Mouse (Mus musculus): Measurements from ENCODE around the gene Lrrc31. TPM values are rescaled to one million over a fixed set of nuclear protein-coding genes. Genes with fewer than 3 reads are reported as not detected.

The Lrrc31 gene
- polyA plus RNA-seq, 1 experiment: not detected

- Histone ChIP-seq H3K79me2 (ENCODE audit: control insufficient read depth, insufficient read depth) (no peaks in the 10 kb centered on the region), H3K4me2 (ENCODE audit: low read depth) (no peak overlapping the region), H3K36me3 (ENCODE audit: control insufficient read depth, insufficient read depth) (no peaks in the 10 kb centered on the region), H3K27me3 (ENCODE audit: control insufficient read depth, insufficient read depth, insufficient read length) (no peaks in the 10 kb centered on the region), H3K4me3 (no peak overlapping the region), H3ac (ENCODE audit: control insufficient read depth, insufficient read length) (no peak overlapping the region)
- TF ChIP-seq TCF12 (IDR thresholded peaks at IDR 0.05; ENCODE audit: insufficient read depth, poor library complexity, severe bottlenecking) (no peak), MYOG (IDR thresholded peaks at IDR 0.05; ENCODE audit: control insufficient read depth in 1 of 3, insufficient read depth in 1 of 3, insufficient read length in 2 of 3, low read depth in 2 of 3) (no peak), MYOD1 (IDR thresholded peaks at IDR 0.05; ENCODE audit: control insufficient read depth in 1 of 3, insufficient read length in 2 of 3, low read depth in 2 of 3) (no peak), MAX (IDR thresholded peaks at IDR 0.05; ENCODE audit: low read depth) (no peak)
Observed at GRCm38 (mm10) chr3:30658486-30658885, 41.2 kb downstream of the Lrrc31 start.

- Histone ChIP-seq H3K4me2 (ENCODE audit: low read depth) (no peak overlapping the region), H3K4me3 (no peak overlapping the region), H3K36me3 (ENCODE audit: control insufficient read depth, insufficient read depth) (no peaks in the 10 kb centered on the region), H3ac (ENCODE audit: control insufficient read depth, insufficient read length) (no peak overlapping the region), H3K27me3 (ENCODE audit: control insufficient read depth, insufficient read depth, insufficient read length) (peaks cover 1% of the 10 kb centered on the region), H3K79me2 (ENCODE audit: control insufficient read depth, insufficient read depth) (no peaks in the 10 kb centered on the region)
- TF ChIP-seq CEBPB (IDR thresholded peaks at IDR 0.05; ENCODE audit: insufficient read depth, poor library complexity, severe bottlenecking): no peak
- no peak for TF ChIP-seq E2F4 (IDR thresholded peaks at IDR 0.05; ENCODE audit: insufficient read depth)
- no peak for TF ChIP-seq REST (IDR thresholded peaks at IDR 0.05; ENCODE audit: insufficient read depth, insufficient read length)
- no peak for TF ChIP-seq POLR2A (IDR thresholded peaks at IDR 0.05; ENCODE audit: insufficient read length, low read depth)
- TF ChIP-seq TCF12 (IDR thresholded peaks at IDR 0.05; ENCODE audit: insufficient read depth, poor library complexity, severe bottlenecking): no peak
- TF ChIP-seq TCF3 (IDR thresholded peaks at IDR 0.05; ENCODE audit: insufficient read length, low read depth): no peak
Observed at GRCm38 (mm10) chr3:30655937-30656336, 43.7 kb downstream of the Lrrc31 start.

GRCm38 (mm10) chr3:30650062-30650841 is 49.4 kb downstream of the Lrrc31 start:
- TF ChIP-seq REST (IDR thresholded peaks at IDR 0.05; ENCODE audit: insufficient read depth, insufficient read length): no peak
- TF ChIP-seq POLR2A (IDR thresholded peaks at IDR 0.05; ENCODE audit: insufficient read length, low read depth): no peak
- TF ChIP-seq E2F4 (IDR thresholded peaks at IDR 0.05; ENCODE audit: insufficient read depth): no peak
- no peak for TF ChIP-seq CEBPB (IDR thresholded peaks at IDR 0.05; ENCODE audit: insufficient read depth, poor library complexity, severe bottlenecking)
- TF ChIP-seq MYOD1 (IDR thresholded peaks at IDR 0.05; ENCODE audit: control insufficient read depth in 1 of 3, insufficient read length in 2 of 3, low read depth in 2 of 3): no peak
- TF ChIP-seq MYOG (IDR thresholded peaks at IDR 0.05; ENCODE audit: control insufficient read depth in 1 of 3, insufficient read depth in 1 of 3, insufficient read length in 2 of 3, low read depth in 2 of 3): no peak
- no peak for TF ChIP-seq USF1 (IDR thresholded peaks at IDR 0.05; ENCODE audit: low read depth)
- TF ChIP-seq MAX (IDR thresholded peaks at IDR 0.05; ENCODE audit: low read depth): no peak
- Histone ChIP-seq H3K36me3 (ENCODE audit: control insufficient read depth, insufficient read depth) (no peaks in the 10 kb centered on the region), H3K27me3 (ENCODE audit: control insufficient read depth, insufficient read depth, insufficient read length) (peaks cover 22% of the 10 kb centered on the region), H3K4me3 (no peak overlapping the region), H3K4me2 (ENCODE audit: low read depth) (no peak overlapping the region), H3ac (ENCODE audit: control insufficient read depth, insufficient read length) (no peak overlapping the region), H3K79me2 (ENCODE audit: control insufficient read depth, insufficient read depth) (no peaks in the 10 kb centered on the region)

DNA sequence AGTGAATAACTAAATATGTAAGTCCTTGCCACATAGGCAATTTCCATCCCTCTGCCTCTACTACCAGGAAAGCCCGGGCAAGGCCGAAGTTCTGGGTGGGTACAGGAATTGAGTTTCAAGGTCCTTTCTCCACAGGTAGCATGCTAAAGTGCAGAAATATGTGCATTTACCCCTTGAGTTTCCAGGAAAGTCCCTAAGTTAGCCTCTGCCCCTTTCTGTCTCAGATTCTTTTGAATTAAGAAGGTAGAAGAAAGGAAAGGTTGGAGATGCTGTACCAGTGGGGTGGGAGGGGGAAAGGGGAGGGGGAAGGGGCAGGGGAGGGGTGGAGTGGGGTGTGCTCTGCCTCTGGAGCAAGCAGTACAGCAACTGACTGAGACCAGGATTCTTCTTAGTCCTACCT is 51.2 kb downstream of the Lrrc31 start:
- no peak overlapping the region for H3K4me3 ChIP-seq
- no peak overlapping the region for H3K4me2 ChIP-seq (ENCODE audit: low read depth)
- peaks cover 22% of the 10 kb centered on the region for H3K27me3 ChIP-seq (ENCODE audit: control insufficient read depth, insufficient read depth, insufficient read length)
- no peaks in the 10 kb centered on the region for H3K79me2 ChIP-seq (ENCODE audit: control insufficient read depth, insufficient read depth)
- H3K36me3 ChIP-seq (ENCODE audit: control insufficient read depth, insufficient read depth): no peaks in the 10 kb centered on the region
- TF ChIP-seq POLR2AphosphoS2 (IDR thresholded peaks at IDR 0.05; ENCODE audit: insufficient read length, low read depth): no peak
- no peak for TF ChIP-seq USF1 (IDR thresholded peaks at IDR 0.05; ENCODE audit: low read depth)
- TF ChIP-seq MYOG (IDR thresholded peaks at IDR 0.05; ENCODE audit: control insufficient read depth in 1 of 3, insufficient read depth in 1 of 3, insufficient read length in 2 of 3, low read depth in 2 of 3): no peak
- no peak for TF ChIP-seq CEBPB (IDR thresholded peaks at IDR 0.05; ENCODE audit: insufficient read depth, poor library complexity, severe bottlenecking)
- no peak for TF ChIP-seq POLR2A (IDR thresholded peaks at IDR 0.05; ENCODE audit: insufficient read length, low read depth)
- TF ChIP-seq SRF (IDR thresholded peaks at IDR 0.05; ENCODE audit: control insufficient read depth, insufficient read length, low read depth): no peak
- no peak for TF ChIP-seq TCF12 (IDR thresholded peaks at IDR 0.05; ENCODE audit: insufficient read depth, poor library complexity, severe bottlenecking)
- no peak for TF ChIP-seq MAX (IDR thresholded peaks at IDR 0.05; ENCODE audit: low read depth)
- TF ChIP-seq TCF3 (IDR thresholded peaks at IDR 0.05; ENCODE audit: insufficient read length, low read depth): no peak
- no peak for TF ChIP-seq E2F4 (IDR thresholded peaks at IDR 0.05; ENCODE audit: insufficient read depth)
- TF ChIP-seq REST (IDR thresholded peaks at IDR 0.05; ENCODE audit: insufficient read depth, insufficient read length): no peak
- no peak for TF ChIP-seq MYOD1 (IDR thresholded peaks at IDR 0.05; ENCODE audit: control insufficient read depth in 1 of 3, insufficient read length in 2 of 3, low read depth in 2 of 3)
- no peak overlapping the region for H3ac ChIP-seq (ENCODE audit: control insufficient read depth, insufficient read length)

DNA sequence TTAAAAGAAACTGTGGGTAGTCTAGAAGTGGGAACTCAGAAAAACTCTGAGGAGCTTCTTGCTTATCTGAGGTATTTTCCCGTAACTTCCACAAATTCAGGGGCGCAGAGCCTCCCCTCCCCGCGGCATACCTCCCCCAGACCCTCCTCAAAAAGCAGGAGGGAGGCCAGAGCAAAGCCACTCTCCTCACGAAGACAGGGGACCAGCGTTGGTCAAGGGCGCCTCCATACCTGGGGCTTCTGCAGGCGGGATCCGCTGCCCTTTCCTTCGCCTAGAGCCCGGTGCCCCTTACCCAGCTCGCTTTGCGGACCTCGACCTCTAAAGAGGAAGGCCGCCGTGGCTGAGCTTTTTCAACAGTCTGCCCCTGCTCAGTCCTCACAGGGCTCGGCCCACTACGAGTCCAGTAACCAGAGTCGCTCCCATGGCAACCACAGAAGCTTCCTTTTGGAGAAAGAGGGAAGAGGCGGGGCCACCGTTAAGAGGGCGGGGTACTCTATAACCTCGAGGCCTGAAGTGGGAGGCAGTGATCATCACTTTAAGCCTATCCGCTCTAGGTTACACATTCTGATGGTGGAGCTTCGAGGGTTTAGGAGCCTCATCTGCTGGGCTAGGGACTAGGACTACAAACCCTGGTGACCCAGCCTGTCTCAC is 52.1 kb downstream of the Lrrc31 start, which contains the start of gene Lrrc34:
Gene Lrrc34, minus strand, starts transcription at position 430 of the 651 bp plus-strand sequence.
- no peaks in the 10 kb centered on the region for H3K79me2 ChIP-seq (ENCODE audit: control insufficient read depth, insufficient read depth)
- peaks cover 22% of the 10 kb centered on the region for H3K27me3 ChIP-seq (ENCODE audit: control insufficient read depth, insufficient read depth, insufficient read length)
- no peaks in the 10 kb centered on the region for H3K36me3 ChIP-seq (ENCODE audit: control insufficient read depth, insufficient read depth)
- no peak within 1 kb of the TSS for H3ac ChIP-seq (ENCODE audit: control insufficient read depth, insufficient read length)
- TF ChIP-seq TCF3 (IDR thresholded peaks at IDR 0.05; ENCODE audit: insufficient read length, low read depth): no peak
- TF ChIP-seq MYOG (IDR thresholded peaks at IDR 0.05; ENCODE audit: control insufficient read depth in 1 of 3, insufficient read depth in 1 of 3, insufficient read length in 2 of 3, low read depth in 2 of 3): no peak
- no peak for TF ChIP-seq MYOD1 (IDR thresholded peaks at IDR 0.05; ENCODE audit: control insufficient read depth in 1 of 3, insufficient read length in 2 of 3, low read depth in 2 of 3)
- TF ChIP-seq E2F4 (IDR thresholded peaks at IDR 0.05; ENCODE audit: insufficient read depth): no peak
- no peak for TF ChIP-seq POLR2AphosphoS2 (IDR thresholded peaks at IDR 0.05; ENCODE audit: insufficient read length, low read depth)
- no peak for TF ChIP-seq POLR2A (IDR thresholded peaks at IDR 0.05; ENCODE audit: insufficient read length, low read depth)
- no peak for TF ChIP-seq REST (IDR thresholded peaks at IDR 0.05; ENCODE audit: insufficient read depth, insufficient read length)
- no peak for TF ChIP-seq USF1 (IDR thresholded peaks at IDR 0.05; ENCODE audit: low read depth)
- TF ChIP-seq CEBPB (IDR thresholded peaks at IDR 0.05; ENCODE audit: insufficient read depth, poor library complexity, severe bottlenecking): no peak
- TF ChIP-seq MAX (IDR thresholded peaks at IDR 0.05; ENCODE audit: low read depth): no peak
- TF ChIP-seq TCF12 (IDR thresholded peaks at IDR 0.05; ENCODE audit: insufficient read depth, poor library complexity, severe bottlenecking): no peak
- TF ChIP-seq SRF (IDR thresholded peaks at IDR 0.05; ENCODE audit: control insufficient read depth, insufficient read length, low read depth): no peak
- H3K4me2 ChIP-seq (ENCODE audit: low read depth): peak within 1 kb of the TSS; percentile 12
- no peak within 1 kb of the TSS for H3K4me3 ChIP-seq
